Mouse (Mus musculus): ENCODE measurements around the gene Cnppd1.

The Cnppd1 gene

DNA sequence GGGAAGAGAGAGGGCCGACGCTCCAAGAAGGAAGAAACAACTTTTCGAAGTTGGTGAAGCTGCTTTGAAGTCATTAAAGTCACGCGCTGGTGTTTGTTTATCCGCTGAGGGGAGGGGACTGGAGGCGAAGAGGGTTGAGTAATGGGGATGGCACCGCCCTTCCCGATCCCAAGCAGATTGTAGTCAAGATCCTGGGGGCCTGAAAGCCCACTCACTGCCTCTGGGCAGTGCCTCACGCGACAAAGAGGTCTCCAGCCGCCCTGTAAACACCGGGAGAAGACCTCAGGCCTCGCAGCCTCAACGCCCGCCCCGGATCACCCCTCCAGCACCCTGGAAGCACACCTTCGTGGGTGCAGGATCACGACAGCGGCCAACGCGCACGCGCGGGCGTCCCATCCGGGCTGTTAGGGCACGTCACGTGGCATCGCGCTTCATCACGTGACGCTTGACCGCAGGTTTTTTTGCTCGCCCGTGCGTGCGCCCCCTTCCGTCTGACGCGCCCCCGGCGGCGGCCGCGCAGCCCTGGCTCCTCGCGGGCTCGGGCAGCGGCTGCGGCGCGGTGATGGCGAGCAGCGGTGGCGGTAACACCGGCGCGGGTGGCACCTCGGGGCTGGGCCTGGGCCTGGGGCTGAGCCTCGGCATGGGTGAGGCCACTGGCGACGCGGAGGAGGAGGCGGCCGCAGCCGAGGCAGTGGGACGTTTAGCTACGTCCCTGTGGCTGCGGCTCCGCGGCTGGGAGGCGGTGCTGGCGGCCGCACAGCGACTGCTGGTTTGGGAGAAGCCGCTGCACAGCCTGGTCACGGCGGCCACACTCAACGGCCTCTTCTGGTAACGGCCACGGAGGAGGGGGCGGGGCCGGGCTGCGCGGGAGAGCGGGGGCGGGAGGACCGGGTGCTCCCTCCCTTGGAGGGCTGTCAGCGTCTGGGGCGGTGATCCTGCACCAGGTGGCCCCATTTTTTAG lies at the start of gene Cnppd1, which contains the start of gene Retreg2:
TSS of gene Cnppd1 (minus strand) at position 411 of the 961 bp plus-strand sequence.
TSS of gene Retreg2 (plus strand) at position 478 of the 961 bp plus-strand sequence.
- DNase-seq (ENCODE audit: low spot score): peak; percentile 97

DNA sequence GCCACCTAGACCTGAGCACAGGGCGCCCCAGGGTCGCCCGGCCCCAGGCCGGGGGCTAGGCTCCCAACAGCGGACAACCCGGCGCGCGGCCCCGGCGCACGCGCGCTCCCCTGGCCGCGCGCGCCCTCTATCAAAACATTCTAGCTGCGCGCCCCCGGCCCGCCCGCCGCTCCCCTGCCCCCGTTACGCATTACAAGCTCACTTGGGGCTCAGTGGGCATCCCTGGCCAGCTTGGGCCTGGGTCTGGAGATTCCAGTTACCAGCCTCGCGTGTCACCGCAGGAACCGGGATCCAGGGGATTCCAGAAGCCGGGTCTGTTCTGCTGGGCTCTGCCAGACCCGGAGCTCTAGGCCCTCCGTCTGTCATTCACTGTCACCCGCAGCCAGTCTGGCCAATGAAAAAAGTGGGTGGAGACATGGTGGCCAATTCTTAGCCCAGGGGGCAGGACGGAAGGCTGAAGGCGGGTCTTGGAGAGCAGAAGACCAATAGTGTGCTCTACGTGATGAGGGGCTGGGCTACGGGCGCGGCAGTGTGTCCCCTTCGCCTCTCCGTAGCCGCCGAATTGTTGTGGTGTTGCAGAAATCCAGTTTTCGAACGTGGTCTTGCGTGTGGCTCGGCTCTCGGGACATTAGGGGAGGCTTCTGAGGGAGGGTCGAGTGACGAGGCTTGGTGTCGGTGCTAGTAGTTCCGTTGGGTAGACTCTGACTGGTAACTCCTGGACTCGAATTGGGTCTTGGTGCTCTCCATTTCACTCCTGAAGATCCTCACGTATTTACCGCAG lies 49.3 kb upstream of the Cnppd1 start, which contains the start of the genes Ankzf1 and Atg9a:
TSS of gene Ankzf1 (plus strand) at position 530 of the 781 bp plus-strand sequence.
TSS of gene Atg9a (minus strand) at position 575 of the 781 bp plus-strand sequence.
- DNase-seq (ENCODE audit: low spot score): peak; percentile 91

DNA sequence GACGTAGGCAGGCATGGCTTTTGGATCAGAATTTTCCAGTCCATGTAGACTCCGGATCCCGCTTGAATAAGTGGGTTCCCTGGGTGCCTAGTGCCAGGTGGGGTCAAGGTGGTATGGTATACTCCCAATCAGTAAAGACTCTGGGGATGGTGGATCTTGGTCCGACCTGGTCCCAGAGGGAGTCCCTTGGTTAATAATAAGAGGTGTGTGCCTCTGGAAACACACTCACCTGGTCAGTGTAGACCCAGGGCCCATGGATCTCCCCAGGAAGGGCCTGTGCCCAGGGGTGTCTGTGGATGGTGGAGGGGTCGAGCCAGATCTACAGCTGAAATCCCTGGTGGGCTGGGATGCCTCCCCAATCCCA lies 48.7 kb upstream of the Cnppd1 start:
- no peak for DNase-seq (ENCODE audit: low spot score)

DNA sequence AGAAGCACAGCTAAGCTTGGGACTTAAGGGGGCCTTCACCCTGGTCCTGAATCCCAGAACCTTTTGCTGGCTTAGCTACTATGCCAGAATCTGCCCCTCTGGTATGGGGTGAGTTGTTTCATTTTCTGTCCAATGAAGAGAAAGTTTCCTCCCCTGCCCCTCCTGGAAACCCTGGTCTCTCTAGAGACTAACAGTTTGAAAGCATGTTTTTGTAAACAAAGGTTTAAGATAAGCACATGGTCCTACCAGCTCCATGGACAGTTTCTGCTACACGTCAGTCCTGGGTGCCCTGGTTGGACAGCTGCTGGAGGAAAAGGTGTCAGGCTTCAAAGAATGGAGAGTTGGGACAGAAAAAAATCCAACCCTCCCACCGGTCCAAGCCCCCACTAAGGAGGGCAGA lies 48.1 kb upstream of the Cnppd1 start:
- no peak for DNase-seq (ENCODE audit: low spot score)

DNA sequence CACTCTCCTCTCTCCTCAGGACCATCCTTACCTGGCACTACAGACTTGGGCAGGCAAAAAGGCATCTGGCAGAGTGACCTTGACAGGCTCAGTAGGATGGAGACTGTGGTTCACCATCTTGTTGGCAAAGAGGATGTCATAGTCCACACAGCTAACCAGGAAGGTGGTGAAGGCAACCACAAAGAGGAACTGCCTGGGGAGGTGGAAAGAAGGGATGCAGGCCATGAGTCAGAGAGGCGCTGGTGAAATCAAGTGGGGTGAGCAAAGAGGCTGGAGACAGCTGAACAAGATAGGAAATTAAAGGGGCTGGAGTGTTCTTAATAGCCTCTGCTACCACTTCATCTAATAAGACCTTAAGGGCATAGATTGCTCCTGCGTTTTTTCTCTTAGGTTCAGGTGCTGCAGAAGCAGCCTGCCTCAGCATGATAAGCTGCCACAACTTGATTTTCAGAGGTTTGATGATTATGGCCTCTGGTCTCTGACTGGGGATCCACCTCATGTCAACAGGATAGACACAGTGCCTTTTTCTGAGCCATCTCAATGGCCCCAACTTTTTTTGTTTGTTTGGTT lies 45.5 kb upstream of the Cnppd1 start:
- DNase-seq (ENCODE audit: low spot score): no peak

DNA sequence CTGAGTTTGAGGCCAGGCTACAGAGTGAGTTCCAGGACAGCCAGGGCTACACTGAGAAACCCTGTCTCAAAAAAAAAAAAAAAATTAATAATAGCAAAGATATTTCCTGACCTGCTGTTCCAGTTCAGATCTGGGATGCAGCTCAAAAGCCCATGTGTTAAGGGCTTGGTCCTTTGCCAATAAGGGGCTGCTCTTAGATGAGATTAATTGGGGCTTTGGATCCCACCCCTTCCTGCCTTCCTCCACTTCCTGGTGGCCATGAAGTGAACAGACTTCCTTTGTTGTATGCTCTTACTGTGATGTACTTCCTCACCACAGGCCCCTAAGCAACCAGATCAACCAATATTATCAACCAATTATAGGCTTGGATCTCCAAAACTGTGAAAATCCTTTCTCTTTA lies 44.6 kb upstream of the Cnppd1 start:
- no peak for DNase-seq (ENCODE audit: low spot score)

DNA sequence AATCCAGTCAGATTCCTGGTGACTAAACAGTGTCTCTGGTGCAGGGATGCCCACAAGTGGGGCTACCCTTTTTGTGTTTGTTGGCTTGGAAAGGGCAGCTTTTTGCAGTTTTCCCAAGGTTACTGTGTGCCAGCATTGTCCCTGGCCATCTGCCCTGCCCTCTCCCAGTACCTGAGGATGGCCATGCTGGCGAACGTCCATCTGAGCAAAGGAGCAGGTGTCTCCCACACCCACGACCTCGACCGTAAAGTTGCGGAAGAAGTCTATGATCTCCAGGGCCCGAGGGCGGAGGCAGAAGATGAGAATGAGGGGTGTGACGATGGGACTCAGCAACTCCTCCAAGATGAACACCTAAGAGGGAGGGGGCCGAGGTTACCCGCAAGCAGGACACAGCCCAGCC lies 43.0 kb upstream of the Cnppd1 start:
- no peak for DNase-seq (ENCODE audit: low spot score)

DNA sequence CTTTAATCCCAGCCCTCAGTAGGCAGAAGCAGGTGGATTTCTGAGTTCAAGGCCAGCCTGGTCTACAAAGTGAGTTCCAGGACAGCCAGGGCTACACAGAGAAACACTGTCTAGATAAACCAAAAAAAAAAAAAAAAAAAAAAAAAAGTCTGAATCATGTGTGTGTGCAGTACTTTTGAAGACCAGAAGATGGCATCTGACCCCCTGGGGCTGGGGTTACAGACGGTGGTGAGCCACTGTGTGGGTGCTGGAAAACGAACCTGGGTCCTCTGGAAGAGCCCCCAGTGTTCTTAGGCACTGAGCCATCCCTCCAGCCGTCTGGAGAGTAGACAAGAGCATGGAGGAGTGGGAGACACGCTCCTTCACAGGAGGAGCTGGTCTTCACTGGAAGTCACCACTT lies 39.6 kb upstream of the Cnppd1 start:
- DNase-seq (ENCODE audit: low spot score): no peak

DNA sequence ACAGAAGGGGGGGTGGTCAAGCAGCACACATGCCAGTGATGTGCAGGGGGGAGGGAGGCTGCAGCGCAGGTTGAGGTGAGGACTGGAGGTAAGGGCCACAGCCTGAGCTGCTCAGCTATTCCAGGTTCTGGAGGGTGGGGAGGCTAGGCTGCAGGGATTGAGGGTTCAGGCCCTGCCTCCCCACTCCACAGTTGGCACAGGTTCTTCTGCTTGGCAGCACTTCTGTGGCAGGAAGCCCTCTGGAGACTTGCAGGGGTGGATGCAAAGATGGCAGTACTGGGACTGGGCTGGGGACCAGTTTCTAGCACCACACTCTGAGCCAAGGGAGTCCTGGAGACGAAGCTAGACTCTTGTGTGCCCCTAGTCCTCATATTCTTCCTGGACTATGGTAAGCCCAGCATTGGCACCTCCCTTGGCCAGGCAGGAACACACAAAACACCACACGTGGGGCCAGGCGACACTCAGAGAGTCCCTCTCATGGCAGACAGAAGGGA lies 38.9 kb upstream of the Cnppd1 start:
- DNase-seq (ENCODE audit: low spot score): no peak

DNA sequence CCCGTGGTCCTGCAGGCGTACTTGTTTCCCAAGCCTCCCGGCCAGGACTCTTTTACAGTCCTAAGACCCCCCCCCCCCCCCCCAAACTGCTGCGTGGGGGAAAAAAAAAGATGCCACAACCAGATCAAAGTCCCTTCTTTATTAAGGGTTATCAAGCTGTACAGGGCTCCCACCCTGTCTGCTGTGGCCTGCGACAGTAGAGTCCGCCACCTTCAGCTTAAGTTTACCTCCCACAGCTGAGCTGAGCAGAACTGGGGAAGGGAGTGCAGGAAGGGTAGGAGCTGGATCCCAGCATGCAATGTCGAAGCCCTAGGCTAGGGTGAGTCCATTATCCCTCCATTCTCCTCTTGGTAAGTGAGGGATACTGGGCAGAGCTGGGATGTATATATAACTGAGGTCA lies 38.2 kb upstream of the Cnppd1 start:
- DNase-seq (ENCODE audit: low spot score): no peak

DNA sequence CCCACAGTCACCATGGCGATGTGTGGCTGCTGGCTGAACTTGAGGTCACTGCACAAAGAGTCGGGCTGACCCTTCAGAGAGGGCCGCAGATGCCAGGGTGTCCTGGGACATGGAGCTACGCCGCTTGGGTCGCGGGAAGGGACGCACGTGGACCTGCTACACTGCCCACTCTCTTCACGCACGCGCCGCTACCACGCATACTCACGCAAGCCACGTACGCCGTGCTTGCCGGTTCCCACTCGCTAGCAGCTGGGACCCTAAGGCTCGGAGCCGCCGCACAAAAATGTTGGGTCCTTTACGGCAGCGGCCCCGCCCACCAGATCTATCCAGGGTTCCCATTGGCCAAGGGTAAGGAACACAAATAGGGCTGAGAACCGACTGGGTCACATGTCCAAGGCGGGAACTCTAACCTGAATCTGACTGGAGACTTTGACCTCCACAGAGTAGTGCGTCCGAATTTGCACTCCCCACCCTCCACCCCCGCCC lies 37.6 kb upstream of the Cnppd1 start, which contains the start of gene Abcb6:
TSS of gene Abcb6 (minus strand) at position 288 of the 486 bp plus-strand sequence.
- peak; percentile 85 for DNase-seq (ENCODE audit: low spot score)

DNA sequence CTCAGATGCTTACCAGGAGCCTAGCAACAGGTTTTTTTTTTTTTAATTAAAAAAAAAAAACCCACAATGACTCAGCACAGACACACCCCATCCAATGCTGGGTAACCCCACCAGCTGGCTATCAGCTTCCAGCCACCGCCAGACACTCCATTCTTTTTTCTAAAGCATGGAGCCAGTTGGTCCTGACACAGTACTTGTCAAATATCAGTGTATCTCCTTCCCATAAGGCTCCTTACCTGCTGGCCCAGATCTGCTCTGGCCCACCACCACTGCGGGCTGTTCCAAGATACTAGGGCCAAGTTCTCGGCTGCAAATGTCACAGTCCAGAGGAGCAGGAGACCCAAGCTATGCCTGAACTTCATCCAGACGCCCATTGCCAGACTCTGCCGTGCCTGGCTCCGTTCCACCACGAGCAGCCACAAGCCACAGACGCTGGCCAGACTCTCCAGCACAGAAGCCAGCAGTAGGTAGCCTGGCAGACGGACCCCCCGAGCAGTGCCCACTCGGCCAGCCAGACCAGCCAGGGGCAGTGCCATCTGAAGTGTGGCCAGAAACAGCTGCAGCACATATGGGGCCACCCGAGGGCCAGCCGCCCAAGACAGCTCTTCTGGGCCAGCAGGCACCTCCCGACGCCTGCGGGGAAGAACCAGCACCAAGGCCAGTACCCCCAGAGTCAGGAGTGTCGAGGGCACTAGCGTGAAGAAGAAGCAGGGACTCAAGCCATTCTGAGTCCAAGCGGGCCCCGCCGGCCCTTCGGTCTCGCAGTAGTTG lies 37.0 kb upstream of the Cnppd1 start:
- DNase-seq (ENCODE audit: low spot score): peak; percentile 38

DNA sequence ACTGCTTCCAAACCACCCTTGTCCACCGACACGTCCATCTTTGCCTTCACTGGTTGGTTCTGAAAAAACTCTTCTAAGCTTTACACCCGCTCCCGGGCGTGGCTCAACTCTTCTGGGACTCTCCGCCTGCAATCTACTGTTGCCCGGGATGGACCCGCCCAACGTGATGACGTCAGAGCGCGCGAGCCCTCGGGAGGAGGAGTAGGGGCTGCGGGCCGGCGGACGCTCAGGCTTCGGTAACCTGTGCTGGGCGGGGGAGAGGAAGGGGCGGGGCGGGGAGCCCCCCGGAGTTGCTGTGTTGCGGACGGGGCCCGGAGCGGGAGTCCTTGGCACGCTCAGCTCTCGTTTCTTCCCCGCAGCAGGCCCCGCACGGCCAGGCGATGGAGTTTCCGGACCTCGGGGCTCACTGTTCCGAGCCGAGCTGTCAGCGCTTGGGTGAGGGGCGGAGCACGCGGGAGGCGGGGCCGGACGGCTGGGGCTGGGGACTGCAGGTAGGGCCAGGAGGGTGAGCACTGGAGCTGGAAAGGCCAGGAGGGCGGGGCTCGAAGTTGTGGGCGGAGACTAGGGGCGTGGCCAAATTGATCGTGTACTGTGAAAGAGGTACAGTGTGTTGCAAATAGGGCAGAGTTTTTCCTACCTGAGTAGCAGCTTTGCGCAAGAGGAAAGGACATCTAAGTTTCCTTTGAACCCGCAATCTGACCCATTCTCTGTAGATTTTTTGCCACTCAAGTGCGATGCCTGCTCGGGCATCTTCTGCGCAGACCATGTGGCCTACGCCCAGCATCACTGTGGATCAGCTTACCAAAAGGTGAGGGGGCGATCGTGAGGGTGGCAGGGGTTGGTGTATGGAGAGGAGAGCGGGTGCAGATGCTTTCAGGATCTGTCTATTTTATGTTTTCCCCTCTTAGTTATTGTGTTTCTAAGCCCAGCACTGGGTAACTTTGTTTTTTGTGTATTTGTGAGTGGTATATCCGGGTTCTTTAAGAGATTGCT lies 26.3 kb upstream of the Cnppd1 start, which contains the start of gene Zfand2b:
TSS of gene Zfand2b (plus strand) at position 175 of the 993 bp plus-strand sequence.
- DNase-seq (ENCODE audit: low spot score): peak; percentile 97

DNA sequence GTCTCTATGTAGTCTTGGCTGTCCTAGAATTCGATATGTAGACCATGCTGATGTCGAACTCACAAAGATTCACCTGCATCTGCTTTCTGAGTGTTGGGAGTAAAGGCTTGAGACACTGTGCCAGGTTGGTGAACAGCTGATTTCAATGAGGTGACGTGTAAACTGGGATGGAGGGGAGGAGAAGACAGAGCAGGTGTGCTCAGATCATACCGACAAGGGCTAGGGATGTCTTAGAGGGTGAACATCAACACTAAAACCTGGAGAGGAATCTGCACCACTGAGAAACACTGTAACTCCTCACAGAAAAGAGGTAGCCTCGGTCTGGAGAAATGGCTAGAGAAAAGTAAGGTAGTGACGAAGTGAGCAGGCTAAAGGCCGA lies 25.6 kb upstream of the Cnppd1 start:
- no peak for DNase-seq (ENCODE audit: low spot score)

DNA sequence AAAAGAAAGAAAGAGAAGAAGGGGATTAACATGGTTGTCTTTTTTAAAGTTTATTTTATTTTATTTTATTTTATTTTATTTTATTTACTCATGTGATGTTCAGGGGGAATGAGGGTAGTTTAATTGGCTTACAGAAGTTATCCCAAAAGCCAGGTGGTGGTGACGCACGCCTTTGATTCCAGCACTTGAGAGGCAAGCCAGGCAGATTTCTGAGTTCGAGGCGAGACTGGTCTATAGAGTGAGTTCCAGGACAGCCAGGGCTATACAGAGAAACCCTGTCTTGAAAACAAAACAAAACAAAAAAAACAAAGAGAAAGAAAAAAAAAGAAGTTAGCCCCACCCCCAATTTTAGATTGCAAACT lies 17.7 kb upstream of the Cnppd1 start:
- DNase-seq (ENCODE audit: low spot score): no peak

DNA sequence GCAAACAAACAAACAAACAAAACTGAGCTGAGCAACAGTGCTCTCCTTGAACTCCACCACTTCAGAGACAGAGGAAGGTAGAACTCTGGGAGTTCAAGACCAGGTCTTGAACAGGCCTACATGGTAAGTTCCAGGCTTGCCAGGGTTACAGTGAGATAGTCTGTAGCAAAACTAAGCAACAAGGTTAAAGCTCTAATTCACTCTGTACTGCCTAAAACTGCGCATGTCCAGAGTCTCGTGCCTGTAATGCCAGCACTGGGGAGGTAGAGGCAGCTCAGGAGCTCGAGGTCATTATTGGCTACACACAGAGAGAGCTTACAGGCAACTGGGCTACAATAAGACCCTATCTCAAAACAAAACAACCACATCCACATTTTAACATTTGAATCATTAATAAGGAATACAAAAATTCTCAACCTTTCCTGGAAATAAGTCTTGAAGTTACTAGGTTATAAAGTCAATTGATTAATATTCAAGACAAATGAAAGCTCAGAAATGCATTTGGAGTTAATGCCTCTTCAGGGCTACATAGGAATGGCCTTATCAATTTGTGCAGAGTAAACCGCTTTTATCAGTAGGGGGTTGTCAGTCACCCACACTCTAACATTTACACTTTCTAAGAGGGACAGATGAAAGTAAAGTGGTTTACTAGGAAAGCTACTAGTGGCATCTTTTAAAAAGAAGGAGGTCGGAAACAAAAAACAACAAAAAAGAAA lies 17.2 kb upstream of the Cnppd1 start:
- DNase-seq (ENCODE audit: low spot score): no peak

DNA sequence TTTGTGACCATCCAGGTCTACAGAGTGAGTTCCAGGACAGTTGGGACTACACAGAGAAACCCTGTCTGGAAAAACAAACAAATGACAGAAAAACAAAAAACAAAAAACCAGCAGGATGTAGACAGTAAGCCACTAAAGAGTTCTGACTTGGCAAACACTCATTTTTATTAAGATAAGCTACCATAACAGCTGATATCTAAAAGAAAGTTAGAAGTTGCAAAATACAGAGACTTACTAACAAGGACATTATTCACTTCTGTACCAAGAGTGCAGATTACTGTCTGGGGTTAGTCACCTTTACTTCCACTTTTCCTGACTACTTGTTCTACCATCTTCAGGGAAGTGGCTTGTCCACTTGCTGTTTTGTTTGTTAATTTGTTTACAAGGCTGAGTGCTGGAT lies 16.5 kb upstream of the Cnppd1 start:
- DNase-seq (ENCODE audit: low spot score): no peak

DNA sequence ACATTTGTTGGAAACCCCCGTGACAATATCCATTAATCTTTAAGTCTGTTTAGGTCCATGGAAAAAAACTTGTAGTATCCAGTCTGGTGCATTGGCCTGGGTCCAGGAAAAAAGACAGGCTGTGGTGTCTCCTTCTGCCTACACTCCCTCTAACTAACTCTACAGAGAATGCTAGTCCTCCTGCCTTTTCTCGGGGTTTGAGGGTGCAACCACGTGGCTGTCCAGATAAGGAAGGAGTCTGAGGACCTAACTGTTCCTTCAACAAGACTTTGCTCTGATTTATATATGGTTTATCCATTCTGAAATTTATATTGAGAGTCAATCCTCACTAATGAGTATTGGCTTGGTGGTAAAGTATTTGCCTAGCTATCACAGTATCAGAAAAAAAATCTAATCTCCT lies 13.3 kb upstream of the Cnppd1 start:
- no peak for DNase-seq (ENCODE audit: low spot score)

DNA sequence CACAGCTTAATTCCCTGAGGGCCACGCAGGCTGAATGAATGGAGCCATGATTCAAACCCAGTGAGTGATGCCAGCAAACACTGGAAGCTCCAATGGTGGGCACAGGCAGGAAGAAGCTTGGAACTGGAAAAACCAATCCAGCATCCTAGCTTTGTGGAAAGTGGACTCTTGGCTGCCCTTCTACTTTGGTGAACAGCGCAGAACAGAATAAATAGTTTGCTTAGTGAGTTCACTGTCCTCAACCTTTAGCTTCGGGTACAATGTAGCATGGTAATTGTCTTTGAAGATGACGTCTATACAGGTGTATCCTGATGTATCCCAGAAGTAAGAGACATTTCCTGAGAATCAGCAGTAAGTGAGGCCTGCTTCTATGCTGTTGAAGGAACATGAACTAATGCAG lies 6.2 kb upstream of the Cnppd1 start:
- no peak for DNase-seq (ENCODE audit: low spot score)

Data from ovary, postnatal 36 days (tissue).